Mouse (Mus musculus) layer of hippocampus, postnatal 14 days (tissue): ENCODE measurements around the gene Max. TPM values are rescaled to one million over a fixed set of nuclear protein-coding genes. Genes with fewer than 3 reads are reported as not detected.

Source experiments
- DNase-seq, 2 experiments: peaks; one replicate each; pipeline ENCODE4 v3.0.0; 2021 to 2022; ENCODE audit warnings: low spot score in 2 of 2, mixed read lengths in 1 of 2
- long read RNA-seq, 2 experiments: library from polyadenylated mRNA; stranded (forward); transcript quantifications; one replicate each; pipeline ENCODE4 v2.0.0; 2021
- total RNA-seq, 2 experiments: library from RNA; stranded (reverse); gene quantifications; 2 replicates each; pipeline ENCODE4 v1.2.3; 2021

Gene Max
- 10 to 100 TPM; 67.4 to 75.9 TPM for total RNA-seq
- long read RNA-seq, experiment 1, result 0 reads
- long read RNA-seq, experiment 2, result 0 reads

DNA sequence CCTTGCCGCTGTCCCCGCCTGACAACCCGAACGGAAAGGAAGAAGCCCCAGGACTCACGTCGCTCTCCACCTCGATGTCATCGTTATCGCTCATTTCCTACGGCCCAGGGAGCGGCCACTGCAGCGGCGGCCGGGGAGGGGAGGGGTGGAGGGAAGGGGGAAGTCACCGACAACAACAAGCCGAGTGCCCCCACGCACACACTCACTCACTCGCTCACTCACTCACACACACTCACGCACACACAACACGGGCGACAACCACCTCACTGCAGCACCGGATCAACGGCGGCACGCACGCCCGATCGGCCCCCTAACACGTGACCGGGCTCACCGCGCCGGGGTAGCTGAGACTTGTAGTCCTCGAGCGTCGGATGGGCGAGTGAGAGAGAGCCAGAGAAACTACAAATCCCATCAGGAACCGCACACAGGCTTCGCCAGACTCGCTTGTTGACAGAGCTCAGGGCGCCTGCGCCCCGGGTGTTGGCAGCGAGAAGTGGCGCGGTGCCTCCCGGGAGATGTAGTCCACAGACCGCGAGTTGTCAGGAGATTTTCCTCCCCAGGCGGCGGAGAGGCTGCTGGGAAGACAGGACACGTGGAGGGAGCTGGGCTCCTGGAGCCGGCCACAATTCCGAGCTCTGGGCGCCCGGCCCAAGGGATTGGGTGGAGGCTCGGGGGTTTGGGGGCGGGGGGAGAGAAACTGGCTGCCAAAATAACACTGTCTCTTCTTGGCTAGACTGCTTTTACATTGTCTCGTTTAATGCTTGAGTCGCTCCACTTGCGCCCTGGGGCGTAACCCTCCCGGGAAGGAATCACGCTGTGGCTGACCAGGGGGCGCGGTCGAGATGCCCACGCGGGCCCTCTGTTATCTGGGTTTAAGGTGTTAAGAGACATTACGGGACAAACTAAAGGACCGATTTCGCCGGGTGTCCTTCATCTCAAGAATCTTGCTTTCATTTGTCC is at the start of gene Max:
Max (minus strand) TSS at position 270 of the 960 bp plus-strand sequence.
- peak; percentile 98 to 100 for DNase-seq

DNA sequence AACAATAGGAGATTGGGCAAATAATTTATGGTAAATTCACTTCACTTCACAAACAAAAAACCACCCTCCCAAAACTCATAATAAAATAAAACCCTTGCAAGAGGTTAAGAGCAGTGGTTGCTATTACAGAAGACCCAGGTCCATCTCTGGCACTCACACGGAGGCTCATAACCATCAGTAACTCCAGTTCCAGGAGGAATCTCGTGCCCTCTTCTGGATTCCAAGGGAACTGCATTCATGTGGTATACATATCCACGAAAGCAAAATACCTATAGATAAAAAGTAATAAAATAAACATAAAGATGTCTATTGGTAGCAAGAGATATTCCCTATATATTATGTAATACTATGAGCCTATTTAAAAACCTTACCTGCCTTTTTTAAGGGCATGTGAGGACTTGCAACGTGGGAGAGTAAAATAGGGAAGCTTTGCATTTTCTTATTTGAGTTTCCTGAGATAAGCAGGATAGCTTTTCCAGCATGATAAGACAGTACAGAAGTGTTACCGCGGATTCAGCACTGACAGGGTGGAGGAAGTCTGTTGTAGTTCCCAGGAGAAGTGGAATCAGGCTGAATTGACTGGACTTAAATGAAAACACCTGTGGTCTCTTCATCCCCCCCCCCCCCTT is 49.2 kb upstream of the Max start:
- DNase-seq, result no peak

DNA sequence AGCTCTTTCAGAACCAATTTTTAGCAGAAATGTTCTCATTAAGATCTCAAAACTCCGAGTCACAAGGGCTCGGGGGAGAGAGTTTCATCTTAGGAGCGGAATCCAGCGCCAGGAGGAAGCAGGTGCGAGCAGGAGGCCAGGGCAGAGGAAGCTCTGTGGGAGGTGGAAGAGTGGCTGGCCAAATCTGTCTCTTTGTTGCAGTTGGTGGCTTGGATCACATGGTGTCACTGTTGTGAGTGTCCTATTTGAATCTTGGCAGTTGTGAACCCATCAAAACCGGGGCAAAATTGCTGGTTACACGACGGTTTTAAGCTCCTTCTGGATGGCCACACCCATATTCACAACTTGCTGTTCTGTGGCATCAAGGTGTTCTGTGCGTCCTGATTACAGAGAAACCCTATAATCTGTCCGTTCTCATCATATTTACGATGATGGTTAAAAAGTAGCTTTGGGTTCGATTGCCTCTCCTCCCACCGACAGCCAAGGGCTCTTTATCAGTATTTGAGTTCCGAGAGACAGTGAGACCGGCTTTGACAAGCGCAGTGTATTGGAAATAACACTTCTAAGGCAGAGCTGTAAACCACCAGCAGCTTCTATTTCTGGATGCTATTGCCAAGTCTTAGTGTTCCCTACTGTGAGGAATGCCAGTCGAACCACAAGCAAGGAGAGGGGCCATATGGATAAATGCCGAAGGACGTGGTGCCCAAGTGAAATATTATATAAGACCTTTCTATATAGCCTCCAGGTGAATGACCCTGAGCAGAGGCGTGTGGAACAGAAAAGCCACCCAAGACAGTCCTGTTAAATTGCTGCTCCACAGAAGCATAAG is 47.4 kb upstream of the Max start:
- DNase-seq, result peak in 1 of 2 experiments; percentile 29

DNA sequence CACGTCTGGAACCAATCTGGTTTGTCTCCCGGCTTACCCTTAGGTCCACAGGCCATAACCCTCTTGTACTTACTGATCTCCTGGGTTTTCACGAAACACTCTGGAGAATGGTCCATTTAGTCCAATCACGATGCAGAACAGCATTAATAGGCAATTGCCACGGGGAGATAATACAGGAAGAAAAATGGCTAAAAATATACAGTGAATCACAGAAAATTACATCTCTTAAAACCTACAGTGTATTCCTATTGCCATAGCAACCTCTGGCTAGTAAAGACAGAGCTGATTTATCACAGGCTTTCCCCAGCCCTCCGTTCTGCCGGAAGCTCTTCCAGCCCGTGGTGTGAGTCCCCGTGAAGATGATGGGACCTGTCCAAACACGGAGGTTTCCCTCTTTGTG is 42.9 kb upstream of the Max start:
- DNase-seq, result no peak

DNA sequence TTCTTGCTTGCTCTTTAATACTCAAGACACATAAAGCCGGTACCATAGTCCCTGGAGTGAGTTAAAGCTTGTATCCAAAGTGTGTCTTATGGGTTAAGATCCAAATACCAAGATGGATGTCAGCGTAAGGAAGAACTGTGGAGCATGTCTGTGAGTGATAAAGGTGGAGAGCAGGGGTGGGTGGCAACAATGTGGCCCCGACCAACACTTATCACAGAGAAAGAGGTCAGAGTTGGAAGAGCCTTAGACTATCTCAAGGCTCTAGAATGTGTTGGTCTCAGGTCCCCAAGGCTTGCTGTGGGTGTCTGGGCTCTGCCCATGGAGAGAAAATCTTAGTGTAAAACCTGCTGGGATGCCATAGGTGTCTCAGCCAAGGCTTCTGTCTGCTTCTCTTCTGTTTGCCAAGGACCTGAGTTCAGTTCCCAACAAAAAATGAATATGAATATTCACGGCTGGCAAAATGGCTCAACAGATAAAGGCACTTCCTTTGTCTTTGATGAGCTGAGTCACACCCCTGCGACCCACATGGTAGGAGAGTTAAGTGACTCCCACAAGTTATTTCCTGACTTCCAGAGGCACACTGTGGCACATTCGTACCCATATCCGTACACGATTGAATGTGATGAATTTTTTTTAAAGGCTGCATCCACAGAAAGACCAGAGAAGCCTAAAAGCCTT is 40.7 kb upstream of the Max start:
- no peak for DNase-seq

DNA sequence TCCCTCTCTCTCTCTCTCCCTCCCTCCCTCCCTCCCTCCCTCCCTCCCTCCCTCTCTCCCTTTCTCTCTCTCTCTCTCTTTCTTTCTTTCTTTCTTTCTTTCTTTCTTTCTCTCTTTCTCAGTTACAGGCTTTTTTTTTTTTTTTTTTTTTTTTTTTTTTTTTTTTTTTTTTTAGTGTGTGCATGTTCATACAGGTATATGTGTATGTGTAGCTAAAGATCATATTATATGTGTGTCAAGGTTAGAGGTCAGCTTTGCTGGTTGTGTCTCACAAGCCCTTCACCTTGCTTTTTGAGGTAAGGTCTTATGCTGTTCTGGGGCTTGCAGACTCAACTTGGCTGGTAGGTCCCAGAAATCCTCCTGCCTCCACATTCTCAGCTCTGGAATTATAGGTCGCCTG is 39.3 kb upstream of the Max start:
- DNase-seq, result no peak

DNA sequence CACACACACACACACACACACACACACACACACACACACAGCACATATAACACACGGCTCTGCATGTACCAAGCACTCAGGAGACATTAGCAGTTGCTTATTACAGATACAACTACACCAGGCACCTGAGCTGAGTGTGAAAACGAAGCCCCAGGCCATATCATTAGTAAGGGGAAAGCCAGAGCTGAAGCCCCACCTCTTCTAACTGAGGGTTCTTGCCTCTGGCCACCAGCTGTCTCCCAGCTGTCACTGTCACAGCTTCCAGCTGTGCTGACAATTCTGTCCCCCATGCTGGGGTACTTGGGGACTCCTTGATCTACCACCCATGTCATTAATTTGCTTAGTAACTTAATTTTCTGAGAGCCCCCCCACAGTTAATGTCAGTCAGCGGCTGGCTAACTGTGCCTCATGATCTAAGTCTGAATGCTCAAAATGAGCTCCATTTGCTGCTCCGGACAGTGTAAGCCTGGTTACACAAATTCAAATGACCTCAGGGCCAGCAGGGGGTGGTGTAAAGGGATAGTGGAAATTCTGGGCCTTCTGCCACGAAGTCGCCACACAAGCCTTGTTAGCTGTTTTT is 38.8 kb upstream of the Max start:
- DNase-seq, result no peak

DNA sequence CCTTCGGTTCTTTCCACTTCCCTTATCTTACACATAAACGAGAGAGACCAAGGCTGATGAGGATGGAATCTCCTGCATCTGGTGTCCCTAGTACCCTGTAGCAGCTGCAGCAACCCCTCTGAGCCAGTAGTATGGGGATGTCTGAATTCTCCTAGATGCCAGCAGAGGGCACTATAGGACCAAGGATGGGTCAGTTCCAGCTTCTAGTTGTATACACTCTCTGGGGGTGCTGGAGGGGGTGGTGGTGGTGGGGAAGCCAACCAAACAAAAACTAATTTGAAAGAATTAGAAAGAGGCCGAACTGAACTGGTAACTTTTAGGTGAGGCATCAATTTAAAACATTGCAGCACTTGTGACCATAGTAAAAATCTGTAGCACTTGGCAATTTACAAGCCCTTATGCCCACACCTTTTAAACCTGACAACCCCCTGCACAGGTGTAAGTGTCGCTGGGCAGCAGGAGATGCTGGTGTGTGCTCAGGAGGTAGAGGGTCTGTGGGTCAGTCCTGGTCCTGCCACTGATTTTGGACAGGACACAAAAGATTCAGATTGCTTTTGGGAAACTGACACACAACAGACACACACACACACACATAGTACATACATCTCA is 38.2 kb upstream of the Max start:
- peak; percentile 55 to 77 for DNase-seq

DNA sequence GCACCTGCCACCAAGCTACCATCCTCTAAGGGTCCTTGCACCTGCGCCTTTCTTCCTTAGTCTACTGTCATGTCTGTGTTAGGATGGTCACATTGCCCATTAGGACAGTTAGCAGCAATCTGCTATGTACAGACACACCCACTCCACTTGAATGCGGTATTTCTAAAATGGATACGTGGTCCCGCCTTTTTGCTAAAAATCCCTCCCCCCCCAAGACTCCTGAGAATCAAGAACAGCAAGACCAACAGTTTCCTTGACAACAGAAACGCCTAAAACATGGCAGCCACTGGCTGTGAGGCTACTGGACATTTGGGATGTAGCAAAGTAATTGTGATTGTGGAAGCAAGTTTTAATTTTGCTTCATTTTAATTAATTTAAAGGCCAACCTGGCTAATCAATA is 32.8 kb upstream of the Max start:
- no peak for DNase-seq

DNA sequence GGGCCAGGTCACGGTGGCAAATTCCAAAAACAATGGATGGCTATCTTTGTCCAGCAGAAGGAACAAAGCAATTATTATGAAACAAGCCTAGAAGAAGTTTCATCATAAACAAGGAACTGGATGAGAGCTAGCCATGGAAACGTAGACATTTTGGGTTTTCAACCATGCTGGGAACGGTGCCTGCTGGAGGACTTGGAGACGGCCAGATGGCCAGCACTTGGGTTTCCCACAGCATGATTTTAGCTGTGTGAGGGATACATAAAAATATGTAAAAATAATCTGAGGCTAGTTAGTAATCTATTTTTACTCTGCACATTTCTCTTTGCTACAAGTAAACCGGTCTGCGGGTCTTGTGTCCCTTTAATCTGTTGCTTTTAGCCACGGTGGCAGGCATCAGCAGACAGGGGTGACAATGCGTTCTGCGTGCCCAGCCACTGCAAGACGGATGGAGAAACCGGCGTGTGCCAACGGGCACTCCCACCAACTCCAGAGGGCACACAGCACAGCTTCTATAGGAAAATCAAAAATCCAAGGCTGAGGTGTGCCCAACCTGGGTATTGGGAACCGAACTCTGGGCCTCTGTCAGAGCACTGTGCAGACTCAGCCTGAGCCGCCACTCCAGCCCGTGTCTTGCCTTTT is 31.0 kb upstream of the Max start:
- DNase-seq, result peak in 1 of 2 experiments; percentile 56

DNA sequence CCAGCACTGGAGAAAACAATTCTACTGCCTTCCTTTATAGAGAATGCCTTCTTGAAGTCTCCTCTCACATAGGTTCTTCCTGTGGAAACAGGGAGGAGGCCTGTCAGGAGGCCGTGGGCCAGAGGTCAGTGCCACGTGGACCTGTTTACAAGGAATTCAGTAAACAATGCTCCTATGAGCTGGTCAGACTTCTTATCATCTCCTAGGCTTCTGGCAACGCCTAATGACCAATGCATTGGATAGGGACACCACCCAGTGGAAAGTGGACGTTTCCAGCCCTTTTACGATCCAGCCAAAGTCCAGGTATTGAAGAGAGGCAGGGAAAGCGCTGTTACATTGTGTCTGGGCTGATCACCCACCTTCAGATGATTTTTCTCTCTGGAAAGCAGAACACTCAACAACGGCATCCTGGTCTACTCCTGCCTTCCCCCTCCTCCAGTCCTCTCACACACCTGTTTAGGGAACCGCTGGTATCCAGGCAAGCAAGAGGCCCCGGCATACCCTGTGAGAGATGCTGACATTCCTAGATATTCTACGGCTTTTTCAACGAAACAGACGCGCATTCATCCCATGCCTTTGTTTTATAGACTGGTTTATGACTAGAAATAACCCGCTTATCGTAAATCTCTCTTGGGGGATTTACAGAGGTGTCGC is 20.9 kb upstream of the Max start:
- no peak for DNase-seq

DNA sequence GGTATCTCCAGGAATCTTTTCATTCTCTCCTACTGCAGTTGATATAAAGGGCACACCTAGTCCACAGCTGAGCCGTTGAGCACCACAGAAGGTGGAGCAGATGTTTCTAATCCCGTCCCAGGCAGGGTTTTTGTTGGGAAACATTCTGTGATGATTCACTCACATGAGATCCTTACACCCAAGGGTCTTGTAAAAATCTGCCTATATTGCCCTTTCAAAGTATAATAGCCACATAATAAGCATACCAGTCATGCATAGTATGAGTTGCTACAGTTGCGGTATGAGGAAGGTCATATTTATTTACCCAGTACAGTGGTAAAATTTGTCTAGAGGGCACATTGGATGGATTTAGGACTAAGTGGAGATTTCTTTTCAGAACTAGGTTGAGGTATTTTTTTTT is 17.5 kb upstream of the Max start:
- DNase-seq, result no peak

DNA sequence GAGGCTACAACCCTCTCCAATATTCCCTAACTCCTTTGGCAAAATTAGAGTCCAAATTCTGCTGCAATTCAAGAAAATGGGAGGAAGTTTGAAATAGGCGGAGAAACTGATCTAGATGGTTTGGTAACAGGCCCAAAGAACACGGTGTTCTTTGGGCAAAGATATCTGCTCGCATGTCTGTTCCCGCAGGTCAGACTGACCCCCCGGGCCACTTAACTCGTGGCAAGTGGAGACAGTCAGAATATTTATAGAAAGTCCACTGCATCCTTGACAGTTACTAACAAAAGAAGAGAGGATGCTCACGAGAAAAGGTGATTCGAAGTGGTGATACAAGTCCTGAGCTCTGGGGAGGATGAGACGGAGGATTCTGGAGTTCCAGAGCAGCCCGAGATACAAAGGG is 10.7 kb upstream of the Max start:
- no peak for DNase-seq

DNA sequence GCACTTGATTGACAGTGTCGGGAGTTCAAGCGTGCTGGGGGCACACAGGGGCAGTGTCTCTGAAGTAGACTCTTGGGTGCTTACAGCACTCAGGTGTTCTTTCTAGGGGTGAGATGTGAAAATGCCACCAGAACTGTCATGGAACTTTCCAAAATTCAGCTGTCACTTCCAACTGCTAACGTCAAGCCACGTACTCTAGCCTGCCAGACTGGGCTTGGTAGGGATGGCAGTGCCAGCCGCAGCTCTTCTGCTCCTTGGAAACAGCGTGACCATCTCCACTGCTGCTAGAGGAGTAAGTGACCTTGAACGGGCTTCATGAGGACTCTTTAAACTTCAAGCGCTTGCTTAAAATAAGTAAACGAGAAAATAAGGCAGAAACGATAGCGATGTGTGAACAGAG is 10.2 kb upstream of the Max start:
- no peak for DNase-seq

DNA sequence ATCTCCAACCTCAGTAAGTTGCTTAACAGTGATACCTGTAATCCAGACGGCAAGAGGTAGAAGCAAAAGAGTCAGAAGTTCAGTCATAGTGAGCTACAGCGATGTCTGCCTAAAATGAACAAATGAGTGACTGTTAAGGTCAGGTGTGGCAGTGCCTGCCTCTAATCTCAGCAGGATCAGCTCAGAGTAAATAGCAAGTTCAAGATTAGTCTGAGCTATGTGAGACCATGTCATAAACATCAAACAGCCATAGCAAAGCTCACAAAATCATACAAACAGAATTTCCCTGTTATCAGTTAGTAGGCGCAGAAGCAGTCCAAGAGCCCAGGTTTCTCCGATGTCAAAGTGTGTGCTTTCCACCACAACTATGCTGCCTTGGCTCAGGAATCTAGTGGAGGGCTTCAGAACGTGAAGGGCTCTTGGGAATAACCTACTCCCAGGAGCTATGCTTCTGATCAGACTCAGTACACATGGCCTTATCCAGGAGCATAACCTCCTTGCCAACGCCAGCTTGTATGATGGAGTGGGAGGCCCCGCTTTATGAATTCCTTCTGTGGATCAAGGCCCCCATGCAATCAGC is 9.7 kb upstream of the Max start:
- no peak for DNase-seq

DNA sequence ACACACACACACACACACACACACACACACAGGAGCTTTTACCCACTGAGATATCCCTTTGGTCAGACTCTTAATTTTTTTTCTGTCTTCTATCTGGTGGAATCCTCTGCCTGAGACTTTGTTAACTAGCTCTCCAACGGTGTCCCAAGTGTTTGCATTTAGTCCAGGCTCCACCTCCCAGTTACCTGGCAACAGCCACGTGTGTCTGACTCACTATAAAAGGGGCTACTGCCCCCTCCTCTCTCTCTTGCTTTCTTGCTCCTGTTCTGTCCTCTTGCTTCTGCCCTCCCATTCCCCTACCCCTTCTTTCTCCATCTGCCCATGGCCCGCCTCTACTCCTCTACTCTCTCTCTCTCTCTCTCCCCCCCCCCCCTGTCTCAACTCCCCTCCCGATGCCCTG is 3.9 kb upstream of the Max start:
- no peak for DNase-seq

DNA sequence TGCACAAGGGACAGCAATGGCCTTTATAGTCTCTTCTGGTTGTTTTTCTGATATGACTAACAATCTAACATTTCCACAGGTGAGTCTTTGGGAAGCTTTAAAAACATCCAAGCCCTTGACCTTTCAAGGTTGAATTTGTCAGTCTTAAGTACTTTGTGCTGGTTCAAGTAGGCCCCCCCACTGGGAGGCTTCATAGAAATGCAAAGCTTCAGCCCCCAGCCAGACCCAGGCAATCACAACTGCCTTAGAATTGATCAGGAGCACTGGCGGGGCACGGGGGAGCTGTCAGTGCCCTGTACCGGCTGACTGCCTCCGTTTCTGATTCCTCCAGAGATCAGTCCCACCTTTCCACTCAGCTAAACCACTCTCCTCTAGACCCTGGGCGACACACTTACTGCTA is 3.1 kb upstream of the Max start:
- DNase-seq, result no peak

DNA sequence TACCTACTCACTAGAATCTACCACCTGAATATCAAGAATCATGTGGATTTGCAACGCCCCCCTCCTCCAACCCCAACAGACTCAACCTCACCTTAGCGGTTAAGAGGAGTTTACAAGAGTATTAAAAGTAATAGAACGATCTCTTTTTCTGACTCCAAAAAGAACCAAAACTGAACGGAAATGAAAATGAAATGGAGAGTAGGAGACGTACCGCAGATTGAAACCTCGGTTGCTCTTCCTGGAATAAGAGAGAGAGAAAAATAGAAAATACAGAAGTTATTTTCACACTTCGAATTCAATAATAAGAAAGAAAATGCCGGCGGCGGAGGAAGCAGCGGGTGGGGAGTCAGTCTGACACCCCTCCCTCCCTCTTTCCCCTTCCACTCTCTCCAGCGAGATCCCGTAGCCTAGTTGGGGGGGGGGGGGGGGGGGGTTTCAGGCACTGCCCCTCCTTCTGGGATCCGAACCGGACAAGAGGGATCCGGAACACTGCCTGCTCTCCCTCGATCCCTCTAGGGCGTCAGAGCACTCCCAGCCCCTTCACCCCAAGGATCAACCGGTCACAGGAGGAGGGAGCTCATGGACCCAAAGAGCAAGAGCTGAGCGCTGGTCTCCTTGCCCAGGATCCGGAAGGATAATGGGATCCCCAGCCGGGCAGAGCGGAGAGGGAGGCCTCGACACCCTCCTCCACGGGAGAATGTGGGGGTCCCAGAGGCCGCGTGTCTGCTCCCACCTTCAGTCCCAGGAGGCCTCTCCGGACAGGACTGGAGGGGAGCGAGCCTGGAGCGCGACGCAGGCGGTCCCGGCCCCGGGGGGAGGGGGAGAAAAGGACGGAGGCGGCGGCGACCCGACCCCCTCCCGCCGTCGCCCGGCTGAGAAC is 709 bp downstream of the Max start:
- DNase-seq, result peak in 1 of 2 experiments; percentile 28
